Mouse (Mus musculus): ENCODE data around the gene Apobec4.

DNA sequence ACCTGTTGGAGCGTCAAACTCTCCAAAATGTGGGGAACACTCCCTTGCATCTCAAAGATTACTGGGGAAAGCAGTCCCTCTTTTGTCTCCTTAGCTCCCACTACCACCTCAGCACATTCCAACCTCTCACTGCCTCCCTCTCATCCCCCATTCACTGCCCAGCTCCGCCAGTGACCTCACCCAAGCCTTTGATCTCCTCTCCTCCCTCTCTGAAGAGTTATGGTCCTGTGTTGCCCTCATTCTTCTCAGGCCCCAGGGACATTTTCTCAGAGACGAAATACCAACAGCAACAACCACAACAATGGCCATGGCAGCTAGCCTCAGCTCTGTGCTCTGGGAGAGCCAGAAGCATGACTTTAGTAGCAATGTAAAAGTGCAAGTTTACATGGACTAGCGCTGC, 40.9 kb downstream of the Apobec4 start:
- TF ChIP-seq CTCF (IDR thresholded peaks at IDR 0.05; ENCODE audit: insufficient read depth, low read length) (no peak), POLR2A (IDR thresholded peaks at IDR 0.05; ENCODE audit: borderline replicate concordance, extremely low read depth, low read depth, low read length) (no peak)
